Mouse (Mus musculus) retina, postnatal 7 days (tissue): ENCODE data around the gene Lpar1.
"Not testable (repeated sequence)": the region's sequence is repeated elsewhere in the genome, so short reads cannot be mapped to it uniquely, and the experiment has no call there.

Experiments used
- DNase-seq: peaks from one replicate; pipeline ENCODE4 v3.0.0-alpha.2; 2012; ENCODE audit warnings: low read depth, low spot score

Lpar1 gene

DNA sequence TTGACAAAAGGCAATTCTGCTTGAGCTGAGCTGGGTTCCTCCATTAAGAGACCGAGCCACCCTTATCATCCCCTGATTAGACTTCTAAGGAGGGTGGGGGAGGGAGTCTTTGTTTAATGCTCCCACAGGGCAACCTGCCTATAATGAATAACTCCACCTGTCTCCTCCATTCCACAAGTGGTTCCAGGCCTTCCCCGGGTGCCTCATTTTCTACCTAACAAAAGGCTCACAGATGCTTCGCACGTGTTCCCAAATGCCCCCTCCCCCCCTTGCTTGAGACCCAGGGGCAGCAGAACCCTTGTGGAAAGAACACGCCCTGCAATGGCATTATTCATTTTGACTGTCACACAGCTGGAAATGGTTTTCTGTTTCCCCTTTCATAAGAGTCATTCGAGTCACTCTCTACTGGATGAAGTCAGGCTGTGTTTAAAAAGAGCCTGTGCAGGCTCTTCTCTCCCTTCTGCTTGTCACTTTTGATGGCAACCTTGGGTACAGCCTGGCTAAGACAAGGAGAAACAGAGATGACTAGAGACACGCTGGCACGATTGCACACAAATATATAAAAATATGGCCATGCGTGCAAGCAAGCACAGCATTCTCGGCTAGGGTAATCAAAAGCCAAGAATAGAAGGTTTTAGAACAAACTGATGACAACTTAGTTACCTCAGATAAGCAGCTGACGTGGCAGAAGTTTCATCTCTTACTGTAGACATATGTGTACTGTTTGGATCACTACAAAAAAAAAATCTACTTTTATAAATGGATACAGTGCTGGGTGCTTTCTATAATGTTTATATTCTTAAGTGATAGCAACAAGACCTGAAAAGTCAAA, 7.0 kb downstream of the Lpar1 start:
- no peak for DNase-seq

DNA sequence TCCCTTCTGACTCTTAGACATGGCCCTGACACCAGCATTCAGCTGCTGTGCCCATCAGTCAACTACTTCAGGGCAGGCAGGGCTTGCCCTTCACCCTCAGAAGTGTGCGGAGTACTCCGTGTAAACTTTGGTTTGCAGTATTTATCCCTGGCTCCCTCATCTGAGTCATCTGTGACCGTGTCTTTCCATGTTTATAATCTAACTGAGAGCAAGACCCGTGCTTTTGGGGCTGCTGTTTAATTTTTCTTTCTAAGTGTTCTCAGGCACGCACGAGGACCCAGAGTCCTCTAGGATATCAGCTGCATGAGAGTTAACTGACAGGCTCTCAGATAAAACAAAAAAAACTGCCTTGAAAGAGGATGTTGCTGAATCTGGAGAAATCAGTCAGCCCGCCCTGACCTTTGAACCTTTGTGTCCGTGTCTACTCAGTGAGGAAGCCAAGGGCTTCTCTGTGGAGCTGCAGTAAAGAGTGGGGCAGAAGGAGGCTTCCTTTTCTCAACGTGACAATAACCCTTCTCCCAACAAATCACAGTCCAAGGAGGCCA, 7.7 kb downstream of the Lpar1 start:
- no peak for DNase-seq

DNA sequence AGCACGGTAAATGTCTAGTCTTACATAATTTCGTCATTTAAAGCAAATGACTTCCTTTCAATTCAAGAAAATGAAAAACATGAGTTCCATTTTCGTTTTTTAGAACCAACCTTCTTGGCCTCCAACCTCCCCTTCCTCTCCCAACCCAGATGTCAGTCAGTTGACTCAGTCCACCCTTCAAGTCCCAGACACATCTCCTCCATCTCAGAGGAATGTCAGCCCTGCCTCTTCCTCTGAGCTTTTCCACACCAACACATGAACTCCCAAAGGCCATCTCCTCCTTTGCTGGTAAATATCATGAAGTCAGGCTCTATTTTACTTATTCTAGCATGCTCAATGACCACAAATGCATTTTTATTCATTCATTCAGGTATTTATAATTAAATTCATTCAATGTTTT, 10.5 kb downstream of the Lpar1 start:
- DNase-seq, result no peak

DNA sequence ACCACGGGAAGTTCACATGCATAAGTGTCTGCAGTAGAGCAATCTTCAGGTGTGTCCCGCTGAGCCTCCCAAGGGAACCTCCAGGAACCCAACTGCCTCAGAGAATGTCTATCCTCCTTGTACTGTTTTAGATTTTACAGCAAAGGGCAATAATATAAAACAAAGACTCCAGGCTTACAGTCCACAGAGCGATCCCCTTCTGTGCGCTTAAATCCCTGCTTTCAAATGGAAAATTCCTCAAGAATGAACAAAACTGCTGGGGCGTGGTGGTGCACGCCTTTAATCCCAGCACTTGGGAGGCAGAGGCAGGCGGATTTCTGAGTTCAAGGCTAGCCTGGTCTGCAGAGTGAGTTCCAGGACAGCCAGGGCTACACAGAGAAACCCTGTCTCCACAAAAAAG, 11.0 kb downstream of the Lpar1 start:
- not testable (repeated sequence) for DNase-seq

DNA sequence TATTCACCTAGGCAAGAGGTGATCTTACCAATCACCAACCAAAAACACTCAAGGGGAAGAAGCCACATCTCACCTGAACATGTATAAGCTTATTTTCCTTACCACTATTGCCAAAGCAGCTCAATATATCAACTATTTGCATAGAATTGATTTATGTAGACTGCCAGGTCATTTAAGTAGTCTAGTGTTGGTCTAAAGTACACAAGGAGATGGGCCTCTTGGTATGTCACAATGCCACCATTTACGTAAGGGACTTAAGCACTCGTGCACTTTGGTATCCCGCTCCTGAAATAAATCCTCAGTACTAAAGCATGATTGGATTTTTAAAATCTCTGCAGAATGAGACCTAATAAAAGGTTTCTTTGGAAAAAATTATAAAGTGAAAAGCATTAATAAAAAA, 12.9 kb downstream of the Lpar1 start:
- no peak for DNase-seq

DNA sequence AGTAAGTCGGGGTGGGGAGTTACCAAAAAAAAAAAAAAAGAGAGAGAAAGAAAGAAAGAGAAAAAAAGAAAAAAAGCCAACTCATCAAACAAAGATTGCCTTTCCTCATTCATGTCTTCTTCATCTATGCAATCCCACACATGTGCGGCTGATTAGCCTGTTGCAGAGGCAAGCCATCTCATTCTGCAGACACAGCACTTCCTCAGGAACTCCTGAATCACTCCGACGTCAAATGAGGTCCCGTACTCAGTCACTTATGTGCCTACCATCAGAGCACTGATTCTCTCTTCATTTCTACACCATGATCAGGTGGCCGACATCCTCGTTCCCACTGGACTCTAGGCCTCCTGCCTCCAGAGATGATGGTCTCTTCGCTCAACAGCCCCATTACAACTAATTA, 13.3 kb downstream of the Lpar1 start:
- no peak for DNase-seq

DNA sequence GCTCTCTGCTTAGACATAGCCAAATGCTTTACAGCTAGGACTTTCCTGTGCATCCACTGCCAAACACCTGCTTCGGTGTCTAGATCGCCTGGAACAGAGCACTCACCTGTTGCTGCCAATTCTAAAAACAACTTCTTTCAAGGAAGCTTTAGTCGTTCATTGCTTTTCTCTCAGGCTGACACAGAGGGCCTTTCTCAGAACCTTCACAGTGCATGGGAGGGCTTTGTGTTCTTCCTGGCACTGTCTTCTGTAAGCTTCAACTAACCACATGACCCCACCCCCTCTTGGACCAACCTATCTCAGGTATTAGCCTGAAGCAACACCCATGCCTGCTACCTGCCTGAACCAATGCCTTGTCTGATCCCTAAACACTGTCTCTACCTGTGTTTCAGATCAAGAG, 15.0 kb downstream of the Lpar1 start:
- no peak for DNase-seq

DNA sequence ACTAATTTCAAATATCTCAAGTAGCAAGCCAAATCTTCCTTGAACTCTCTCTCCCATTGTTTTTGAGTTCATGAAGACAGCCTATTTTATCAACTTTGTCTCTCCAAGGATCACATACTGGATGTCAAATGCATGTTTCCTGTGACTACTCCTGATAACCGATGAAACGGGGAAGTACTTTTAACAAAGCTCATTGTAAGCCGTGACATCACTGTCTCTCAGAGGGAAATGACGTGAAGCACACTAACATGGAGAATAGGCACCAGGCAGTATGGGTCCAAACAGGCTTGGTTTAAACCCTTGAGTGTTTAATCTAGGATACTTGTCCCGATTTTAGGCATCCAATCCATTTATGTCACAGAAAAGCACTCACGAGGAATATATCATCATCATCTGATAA, 17.9 kb downstream of the Lpar1 start:
- no peak for DNase-seq

DNA sequence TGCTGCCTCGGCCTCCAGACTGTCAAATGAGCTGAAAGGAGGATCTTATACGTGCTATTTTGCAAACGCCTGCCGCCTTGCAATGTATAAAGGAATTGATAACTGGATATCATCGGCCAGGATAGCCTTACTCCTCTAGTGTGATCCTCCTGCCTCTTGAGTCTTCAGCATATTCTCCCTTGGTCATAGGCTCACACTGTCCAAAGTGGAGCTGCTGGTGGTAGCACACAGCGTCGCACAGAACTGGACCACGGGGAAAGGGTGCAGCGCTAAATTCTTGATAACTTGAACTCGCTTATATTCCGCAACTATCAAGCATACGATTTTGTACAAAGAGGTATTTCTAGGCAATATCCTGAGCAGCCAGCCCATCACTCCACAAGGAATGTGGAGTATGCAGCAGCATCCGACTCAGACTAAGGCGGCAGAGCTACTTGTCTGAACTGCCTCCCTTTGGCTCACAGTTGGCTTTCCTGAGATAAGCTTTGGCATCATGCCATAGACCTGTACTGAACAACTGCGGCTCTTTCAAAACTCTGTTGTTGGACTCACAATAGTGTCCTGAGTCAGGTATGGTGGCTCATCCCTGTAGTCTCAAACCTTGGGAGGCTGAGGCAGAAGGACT, 18.9 kb downstream of the Lpar1 start:
- DNase-seq, result no peak

DNA sequence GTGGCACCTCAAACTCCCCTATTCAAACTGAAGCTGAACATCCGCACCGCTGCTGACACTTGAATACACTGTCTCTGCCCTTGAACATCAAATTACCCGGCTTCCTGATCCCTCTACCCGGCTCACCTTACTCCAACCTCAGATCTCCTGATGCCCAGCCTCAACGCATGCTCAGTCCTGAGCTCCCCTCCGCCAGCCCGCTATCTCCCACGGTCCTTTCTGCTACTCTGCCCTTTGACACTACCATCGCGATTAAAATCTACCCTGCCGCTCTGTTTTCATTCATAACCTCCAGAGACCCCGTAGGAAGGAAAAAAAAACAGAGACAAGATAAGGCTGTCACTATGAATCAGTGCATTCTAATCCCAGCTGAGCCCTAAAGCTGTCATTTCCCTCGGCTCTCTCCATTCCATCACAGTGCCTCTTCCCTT, 19.5 kb downstream of the Lpar1 start:
- no peak for DNase-seq

DNA sequence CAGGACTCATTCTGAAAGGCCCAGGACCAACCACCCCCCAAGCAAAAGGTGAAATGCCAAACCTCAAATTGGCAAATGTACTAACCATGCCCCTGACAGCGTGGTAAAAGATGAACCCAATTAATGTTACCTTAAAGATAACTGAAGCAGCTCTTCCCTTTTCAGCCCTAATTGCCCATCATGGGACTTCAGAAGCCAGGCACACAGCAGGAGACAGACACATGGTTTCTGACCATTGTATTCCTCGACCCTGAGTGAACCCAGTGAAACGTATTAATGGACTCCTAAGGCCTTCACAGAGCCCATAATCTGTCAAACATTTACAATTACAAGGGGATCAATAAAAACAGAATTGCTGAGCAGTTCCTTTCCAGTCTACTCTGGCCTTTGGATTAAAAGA, 20.2 kb downstream of the Lpar1 start:
- DNase-seq, result no peak

DNA sequence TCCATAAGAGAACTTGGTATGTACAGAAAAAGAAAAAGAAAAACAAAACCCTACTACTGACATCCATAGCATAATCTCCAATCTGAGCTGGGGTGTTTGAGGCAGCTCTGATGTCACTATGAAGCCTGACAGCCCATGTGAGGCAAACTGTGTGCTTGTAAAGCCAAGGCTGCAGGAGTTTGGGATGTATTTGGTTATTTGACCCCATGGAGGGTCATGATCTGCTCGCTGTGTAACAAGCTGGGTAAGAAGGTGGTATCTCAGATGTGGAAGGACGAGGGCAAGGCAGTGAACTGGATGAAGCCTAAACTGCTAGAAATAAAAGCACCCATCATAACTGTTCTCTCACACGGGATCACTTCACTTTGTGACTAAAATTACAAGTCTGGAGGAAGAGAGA, 21.4 kb downstream of the Lpar1 start:
- DNase-seq, result no peak

DNA sequence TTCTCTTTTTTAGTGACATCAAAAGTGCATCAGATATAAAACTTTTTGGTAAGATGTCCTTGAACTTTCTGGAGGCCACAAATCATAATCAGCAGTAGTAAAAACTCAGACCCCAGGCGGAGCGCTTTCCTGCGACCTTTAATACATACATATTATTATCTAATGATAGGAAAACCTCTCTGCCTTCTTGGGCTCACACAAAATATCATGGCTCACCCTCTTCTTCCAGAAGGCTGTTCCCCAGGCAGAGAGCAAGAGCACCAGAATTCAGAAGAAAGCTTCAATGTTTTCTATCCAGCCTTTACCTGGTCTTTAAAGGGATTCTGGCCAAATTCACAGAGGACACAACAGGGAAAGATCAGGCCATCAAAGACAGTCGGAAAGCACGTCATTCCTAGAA, 23.0 kb downstream of the Lpar1 start:
- DNase-seq, result no peak

DNA sequence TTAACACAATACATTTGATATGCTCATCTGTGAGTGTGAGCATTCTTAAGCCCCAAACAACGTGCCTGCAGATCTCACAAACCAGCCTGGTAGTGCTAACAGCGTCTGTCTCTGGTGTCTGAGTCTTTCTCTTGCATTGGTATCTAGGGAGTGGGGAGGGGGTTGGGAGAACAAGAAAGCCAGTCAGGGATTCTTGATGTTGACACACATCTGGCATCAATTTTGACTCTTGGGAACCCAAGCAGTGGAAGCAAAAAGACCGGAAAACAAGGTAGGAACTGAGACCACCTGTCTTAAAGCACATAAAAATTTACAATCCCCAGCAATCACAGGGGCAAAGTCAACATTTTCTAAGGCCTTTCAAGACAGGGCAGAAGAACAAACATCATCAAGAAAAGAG, 23.4 kb downstream of the Lpar1 start:
- no peak for DNase-seq

DNA sequence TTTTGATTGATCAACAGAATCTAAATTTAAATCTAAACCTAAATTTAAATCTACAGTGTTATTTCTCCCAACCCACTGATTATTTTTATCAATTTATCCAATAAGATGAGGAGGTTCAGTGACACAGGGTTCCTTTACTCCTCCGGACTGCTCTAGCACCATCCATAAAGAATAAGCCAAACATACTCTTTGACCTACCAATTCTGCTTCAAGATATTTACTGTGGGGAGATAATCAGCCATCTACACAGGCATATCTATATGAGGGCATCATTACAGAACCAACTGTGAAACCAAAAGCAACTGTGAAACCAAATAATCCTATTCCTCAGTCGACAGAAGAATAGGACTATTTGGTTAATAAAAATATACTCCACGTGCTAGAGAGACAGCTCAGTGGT, 25.8 kb downstream of the Lpar1 start:
- DNase-seq, result no peak

DNA sequence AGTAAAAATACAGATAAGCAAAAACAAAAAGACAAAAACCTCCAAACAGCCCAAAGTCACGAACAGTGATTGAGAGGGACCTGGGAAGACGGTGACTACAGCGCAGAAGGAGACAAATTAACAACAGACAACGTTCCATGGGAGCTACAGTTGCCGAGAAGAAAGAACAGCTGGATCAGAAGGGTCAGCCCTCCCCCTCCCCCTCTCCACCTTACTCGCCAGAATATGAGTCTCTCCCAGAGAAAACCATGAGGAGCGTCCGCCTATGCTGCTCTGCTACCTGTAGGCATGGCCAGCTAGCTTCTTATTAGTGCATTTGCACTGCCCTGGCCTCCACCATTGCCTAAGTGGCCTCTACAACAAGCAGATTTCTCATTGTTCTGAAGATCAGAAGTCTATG, 32.6 kb downstream of the Lpar1 start:
- DNase-seq, result no peak

DNA sequence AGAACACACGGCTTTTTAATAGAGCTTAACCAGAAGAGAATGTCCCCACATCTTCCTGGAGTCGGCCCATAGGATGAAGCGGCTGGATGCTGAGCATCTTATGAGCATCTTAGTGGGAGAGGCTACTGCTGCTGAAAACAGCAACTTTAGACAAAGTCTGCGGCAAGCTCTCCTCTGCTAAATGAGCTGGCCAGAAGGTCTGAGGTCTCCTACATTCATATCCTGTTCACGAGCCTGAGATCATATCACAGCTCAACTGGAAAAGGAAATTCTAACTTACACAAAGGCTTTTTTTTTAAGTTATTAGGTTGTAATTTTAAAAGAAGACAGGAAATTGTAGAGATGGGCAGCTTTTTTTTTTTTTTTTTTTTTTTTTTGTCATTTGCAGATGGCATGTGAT, 33.2 kb downstream of the Lpar1 start:
- DNase-seq, result no peak

DNA sequence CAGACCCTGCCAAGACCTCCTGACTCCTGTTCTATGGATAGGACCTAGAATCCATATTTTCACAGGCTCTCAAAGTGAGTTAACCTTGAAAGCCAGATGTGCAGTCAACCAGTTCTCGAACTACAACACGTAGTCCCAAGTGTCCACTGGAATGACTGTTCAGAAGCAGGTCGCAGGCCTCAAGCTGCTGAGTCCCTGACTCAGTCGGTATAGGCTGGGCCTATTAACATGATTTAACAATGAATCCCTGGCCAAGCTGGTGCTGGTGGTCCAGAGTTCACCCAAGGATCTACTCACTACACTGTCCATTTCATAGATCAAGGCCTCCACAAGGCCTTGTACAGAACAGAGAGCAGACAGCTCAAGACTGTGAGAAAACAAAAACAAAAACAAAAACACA, 33.8 kb downstream of the Lpar1 start:
- no peak for DNase-seq

DNA sequence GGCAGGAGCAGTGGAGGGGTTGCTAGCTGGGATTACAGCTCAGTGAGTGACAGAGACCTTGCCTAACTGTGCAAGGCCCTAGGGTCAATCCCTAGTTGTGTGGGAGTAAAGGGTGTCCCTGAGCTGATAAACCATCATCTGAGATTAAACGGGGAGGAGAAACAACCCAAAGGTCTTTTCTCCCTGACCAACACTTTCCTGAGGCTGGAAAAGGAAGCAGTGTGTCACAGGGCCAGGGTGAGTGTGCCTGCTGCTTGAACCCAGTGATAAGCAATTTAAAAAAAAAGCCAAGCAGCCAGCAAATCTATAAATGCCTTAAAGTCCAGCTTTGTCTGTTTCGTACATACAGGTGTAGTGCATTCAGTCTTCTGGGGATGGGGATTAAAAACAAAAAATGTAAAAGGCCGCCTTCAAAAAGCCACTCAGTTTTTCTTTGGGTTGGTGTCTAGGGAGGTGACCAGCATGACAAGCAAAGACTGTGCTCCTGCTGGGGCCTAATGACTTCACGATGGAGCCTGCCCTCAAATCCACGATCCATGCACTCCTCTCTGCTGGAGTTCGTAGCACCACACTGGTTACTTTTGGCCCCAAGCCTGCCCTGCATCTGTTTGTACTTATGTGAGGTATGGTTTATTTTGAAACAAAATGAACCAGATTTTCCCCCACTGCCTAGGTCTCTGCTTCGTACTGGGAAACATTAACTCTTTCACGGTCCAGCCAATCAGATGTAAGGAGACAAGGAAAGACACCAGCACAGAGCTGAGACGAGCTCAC, 35.3 kb downstream of the Lpar1 start:
- DNase-seq, result no peak

DNA sequence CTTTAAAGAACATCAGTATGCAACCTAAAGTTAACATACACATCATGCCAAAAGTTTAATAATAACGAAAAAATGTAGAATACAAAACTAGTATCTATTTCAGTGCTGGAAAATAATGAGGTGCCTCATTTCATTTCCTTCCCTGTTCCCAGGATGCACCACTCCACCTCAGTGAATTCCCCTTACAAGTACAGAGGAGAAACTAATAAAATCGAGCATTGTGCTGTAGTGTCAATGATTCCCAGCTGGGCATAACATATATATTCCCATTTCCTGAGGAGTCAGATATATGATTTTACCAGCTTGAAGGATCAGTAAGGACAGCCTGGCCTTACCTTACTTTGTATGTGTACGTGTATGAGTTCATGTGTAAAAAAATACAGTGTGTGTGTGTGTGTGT, 36.9 kb downstream of the Lpar1 start:
- no peak for DNase-seq

DNA sequence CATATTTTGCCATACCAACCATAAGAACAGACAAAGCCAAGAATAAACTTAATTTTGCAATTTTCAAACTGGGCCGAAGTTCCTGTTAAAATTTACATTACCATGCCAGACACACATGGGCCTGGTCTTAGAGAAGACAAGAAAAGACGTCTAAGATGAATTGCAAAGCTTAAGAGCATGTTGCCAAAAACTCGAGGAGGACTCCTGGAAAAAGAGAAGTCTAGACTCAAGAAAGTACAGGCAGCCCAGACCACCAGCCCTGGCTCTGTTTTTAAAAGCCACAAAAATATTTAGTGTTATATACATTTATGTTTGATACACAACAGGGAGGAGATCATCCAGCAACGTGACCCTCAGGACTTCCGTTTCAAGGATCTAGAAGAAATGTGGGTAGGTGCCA, 37.5 kb downstream of the Lpar1 start:
- no peak for DNase-seq

DNA sequence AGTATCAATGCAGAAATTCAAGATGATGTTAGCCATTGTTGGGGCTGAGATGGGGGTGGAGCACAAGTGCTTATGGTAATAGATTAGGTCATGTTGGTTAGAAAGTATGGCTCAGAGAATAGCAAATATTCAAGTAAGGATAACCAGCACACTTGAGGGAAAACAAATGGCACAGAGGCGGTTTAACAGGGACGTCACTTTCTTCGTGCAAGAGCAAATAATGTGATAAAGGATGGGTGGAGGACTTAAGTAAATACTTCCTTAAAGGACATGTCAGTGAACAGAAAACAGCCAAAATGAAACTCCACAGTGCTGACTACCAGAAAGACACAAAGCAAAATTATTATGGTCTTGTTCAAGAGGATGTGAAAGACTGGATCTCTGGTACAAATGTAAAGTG, 42.1 kb downstream of the Lpar1 start:
- no peak for DNase-seq
